Mouse (Mus musculus) A20 (cell line): Measurements from ENCODE around the gene Cdk9.

ENCODE experiments used
- DNase-seq: peaks from one replicate; pipeline ENCODE4 v3.0.0-alpha.2; 2011; ENCODE audit warnings: low read depth, low spot score

Gene Cdk9

DNA sequence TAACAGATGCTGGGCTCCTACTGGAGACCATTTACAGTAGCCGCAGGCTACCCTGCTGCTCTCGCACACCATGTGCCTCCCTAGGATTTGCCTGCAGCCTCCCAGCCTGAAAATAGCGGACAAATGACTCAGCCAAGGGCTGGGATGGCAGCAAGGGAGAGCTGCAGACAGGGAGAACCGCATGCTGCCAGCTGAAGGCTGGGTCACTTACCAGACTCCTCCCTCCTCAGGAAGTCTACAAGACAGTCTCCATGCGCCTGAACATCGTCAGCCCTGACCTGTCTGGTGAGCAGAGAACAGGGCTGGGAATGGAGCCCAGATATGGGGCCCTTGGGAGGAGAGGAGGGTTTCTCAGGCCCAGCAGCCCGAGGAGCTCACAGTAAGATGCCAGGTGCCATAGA lies 32.8 kb downstream of the Cdk9 start:
- no peak for DNase-seq

DNA sequence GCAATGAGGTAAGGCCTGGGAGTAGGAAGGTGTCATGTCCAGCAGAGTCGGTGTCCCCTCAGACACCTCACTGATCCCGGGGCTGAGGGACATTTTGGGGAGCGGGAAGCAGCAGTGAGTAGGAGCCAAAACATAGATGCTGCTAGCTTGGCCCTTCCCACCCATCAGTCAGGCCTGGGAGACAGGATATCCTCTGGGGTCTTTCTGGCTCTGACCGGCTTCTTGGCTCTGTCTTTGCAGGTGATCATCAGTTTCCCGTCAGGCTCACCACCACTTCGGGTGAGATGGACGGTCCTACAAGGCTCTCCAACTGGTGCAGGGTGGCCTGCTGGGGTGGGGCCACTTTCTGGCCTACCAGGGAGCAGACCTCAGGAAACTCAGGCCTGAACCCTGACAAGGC lies 35.2 kb downstream of the Cdk9 start:
- DNase-seq = no peak

DNA sequence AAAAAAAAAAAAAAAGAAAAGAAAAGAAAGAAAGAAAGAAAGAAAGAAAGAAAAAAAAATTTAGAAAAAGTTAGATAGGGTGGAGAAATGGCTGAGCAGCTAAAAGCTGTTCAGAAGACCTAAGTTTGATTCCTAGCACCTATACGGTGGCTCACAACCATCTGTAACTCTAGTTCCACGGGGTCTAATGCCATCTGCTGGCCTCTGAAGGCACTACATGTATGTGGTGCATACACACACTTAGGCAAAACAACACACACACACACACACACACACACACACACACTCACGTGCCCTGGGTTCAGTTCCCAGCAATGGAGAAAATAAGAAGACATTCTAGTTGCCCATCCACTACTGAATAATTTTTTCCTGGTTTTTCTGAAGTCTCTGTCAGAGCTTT lies 36.1 kb downstream of the Cdk9 start:
- no peak for DNase-seq

DNA sequence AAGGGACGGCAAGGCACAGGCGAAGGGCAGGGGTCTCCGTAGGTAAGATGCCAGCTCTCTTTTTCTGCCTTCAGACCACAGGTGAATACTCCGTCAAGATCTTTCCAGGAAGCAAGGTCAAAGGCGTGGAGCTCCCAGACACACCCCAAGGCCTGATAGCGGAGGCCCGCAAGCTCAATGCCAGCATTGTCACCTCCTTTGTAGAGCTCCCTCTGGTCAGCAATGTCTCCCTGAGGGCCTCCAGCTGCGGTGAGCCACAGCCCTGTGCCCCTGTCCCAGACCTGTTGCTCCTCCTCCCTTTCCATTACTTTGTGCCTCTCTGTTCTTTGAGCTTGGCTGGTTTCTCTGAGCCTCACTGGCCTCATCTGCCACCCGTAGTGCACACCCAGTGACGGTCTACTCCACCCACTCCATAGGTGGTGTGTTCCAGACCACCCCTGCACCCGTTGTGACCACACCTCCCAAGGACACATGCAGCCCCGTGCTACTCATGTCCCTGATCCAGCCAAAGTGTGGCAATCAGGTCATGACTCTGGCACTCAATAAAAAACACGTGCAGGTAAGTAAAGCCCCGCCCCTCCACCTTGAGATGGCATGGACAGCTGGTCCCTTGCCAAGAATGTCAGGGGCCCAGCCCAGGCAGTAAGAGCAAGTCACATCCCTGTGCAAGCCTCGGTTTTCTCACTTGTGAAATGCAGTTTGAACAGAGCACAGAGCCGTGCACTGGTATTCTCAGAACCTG lies 39.5 kb downstream of the Cdk9 start:
- no peak for DNase-seq

DNA sequence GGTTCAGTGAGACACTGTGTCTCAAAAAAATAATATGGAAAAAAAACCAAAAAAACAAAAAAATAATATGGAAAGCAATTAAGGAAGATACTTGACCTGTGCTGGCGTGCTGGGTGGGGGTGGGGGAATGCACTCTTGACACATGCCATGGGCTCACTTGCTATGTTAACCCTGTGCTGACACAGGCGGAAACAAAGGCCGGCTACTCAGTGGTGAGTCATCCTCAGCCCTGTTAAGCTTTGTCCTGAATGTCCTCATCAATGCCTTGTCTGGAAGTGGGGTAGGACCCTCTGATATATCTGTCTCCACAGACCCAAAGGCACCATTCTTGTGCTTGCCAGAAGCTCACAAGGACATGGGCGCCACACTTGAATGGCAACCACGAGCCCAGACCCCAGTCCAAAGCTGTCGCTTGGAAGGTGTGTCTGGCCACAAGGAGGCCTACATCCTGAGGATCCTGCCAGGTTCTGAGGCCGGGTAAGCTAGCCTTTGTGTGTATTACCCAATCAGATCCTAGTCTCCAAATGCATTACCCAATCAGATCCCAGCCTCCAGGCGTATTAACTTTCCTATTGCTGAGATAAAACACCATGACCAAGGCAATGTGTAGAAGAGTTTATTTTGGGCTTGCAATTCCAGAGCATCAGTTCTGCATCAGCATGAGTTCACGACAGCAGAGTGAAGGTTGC lies 40.8 kb downstream of the Cdk9 start:
- no peak for DNase-seq

DNA sequence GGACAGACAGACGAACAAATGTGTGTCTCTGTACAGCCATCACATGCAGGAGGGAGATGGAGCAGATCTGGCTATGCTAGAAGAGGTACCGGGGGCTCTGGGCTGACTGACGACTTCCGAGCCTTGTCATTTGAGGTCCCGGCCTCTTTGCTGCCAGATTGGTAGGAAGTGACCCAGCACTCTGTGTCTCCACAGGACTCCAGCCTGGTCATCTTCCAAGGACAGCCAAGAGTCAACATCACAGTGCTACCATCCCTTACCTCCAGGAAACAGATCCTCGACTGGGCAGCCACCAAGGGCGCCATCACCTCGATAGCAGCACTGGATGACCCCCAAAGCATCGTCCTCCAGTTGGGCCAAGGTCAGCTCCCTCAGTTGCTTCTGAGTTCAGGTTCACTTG lies 41.7 kb downstream of the Cdk9 start:
- no peak for DNase-seq

DNA sequence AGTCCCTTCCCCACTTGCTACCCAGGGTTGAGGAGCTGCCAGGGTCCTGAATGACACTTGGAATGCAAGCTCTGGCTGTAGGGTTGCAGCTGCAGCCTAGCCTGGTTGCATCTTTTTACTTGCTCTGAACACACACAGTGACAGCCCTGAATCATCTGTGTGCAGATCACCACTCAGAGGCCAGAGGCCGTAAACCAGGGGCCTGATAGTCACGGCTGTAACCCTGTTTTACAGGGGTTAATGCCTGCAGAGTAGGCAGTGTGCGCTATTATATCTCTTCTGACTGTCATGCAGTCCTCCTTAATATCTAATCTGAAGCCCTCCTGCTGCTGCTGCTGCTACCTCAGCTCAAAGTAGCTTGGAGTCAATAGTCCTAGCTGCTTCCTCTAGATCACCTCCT lies 43.0 kb downstream of the Cdk9 start:
- DNase-seq = no peak

DNA sequence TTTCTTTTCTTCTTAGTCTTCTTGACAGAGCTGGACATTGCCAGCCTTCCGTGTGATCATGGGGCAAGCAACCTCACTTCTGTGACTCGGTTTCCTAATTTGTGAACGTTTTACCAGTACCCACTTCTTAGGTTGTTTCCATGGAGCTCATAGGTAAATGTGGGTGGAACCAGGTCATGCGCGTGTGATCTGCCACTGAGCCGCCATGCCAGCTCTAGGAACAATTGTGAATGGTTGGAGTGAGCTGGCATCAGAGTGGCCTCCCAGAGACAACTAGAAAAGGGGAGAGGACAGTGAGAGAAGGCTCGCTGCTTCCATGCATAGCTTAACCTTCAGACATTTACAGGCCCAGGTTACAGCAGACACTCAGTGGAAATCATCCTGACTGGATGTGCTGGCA lies 44.7 kb downstream of the Cdk9 start:
- no peak for DNase-seq

DNA sequence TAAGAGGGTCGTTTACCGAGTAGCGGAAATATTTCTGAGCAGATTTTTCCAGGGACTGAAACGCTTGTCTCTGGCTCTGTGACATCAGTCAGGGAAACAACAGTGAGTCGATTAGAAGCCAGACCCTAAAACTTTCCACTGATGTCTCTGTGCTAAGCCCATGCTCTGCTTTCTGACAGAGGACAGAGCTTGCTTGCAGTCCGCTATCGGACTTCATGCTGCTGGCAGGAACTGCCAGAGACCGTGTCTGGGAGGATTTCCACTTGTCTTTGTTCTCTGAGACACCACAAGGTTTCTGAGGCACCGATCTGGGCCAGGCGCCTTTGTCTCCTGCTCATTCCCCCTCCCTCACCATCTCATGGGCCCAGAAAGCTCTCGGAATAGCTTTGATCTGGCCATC lies 45.1 kb downstream of the Cdk9 start:
- DNase-seq = no peak

DNA sequence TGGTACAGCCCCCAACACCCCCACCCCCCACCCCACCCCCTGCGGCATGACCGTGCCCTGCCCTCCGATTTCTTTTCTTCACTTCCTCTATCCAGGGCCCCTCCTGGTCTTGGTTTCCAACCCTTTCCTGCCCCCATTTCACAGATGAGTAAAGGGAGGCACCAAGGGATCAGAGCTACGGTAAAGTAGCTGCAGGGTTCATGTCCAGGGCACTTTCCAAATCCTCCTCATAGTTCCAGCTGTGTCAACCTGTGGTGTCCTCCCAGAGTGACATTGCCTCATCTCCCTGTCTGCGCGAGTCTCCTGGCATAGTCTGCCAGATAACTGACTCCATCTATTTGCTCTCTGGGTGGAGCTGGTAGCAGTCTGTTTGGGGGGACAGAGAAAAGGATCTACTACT lies 47.0 kb downstream of the Cdk9 start:
- no peak for DNase-seq

DNA sequence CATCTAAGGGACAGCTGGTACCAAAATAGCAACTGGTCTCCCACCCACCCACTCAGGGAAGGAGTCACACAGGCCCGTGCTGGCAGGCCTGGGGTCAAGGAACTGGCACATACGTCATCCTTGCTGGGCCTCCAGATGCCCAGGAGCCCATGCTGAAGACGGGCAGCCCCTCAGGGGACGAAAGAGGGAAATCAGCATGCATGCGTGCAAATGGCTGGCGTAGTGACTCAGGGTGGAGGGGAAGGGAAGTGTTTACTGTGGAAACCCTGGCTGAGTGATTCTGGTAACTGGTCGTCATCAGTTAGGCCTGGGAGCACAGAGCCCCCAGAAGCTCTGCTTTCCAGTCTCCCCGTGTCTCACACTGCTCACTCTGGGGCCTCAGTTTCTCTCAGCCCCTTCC lies 47.5 kb downstream of the Cdk9 start:
- no peak for DNase-seq

DNA sequence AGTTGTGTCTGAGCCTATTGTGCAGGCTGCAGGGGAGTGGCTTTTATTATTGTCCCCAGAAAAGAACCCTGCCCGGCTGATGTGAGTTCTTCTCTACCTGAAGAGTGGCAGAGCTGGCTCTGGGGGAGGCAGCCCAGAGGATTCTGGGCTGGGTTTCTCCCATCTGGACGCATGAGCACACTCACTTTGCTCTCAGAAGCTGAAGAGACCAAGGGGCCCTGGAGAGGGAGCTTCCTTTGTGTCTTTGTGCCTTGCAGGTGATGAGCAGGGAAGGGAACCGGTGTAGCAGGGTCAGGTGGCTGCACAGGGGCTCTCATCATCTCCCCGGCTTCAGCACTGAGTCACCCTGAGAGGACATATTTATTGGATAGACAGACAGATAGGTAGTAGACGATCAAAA lies 50.6 kb downstream of the Cdk9 start:
- no peak for DNase-seq

DNA sequence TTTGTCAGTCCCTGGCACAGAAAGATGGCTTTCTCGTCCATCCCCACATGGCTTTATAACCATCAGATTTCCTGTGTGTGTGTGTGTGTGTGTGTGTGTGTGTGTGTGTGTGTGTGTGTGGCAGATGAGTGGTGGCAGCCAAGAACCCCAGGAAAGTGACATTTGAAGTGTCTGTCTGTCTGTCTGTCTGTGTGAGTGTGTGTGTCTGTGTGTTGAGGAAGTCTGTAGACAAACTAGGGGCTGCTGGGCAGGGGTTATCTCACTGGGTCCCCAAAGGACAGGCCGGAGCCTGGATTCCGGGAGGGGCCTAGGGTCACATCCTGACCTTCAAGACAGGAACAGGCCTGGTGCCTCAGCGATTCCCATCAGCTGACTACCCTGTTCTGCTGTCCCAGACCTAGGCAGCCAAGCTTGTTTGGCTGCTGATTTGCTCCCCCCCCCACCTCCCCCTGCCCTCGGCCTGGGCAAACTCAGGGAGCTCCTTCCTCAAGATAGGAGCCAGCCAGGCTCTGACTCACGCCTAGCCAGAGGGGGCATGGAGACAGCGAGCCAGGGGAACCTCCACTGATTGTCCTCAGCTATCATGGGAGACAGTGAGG lies 51.3 kb downstream of the Cdk9 start:
- no peak for DNase-seq

DNA sequence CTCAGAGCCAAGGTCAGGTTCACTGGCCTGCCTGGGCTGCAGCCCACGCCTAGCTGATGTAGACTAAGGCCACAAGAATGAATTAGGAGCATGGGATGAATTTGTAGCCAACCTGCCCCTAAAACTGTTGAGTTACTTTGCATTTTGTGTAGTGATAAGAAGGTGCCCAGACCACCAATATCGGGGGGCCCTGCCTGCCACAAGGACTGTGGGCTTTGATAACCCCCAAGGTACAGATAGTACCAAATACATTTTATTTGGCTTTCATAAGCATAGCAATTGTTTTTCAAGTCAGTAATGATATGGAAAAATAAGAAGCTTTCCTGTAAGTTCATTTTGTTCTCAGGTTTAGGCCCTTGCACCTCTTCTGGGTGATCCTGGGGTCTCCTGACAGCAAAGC lies 54.0 kb downstream of the Cdk9 start:
- no peak for DNase-seq

DNA sequence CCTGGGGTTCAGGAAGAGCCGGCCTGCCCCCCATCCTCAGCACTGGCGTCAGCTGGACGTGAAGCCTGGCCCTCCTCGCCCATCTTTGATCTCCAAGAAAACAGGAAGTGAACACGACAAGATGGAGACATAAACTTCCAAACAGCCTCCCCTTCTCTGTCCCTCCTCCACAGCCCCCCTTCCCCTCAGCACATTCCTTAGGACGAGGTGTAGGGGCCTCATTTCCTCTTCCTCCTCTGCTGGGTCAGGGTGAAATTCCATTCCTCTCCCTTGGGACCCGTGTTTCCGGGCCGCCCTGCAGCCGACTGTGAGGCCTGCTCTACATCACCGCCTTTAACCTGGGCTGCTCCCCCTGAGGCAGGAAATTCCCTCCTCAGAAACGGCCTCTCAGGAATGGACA lies 57.0 kb downstream of the Cdk9 start:
- no peak for DNase-seq
